Mouse (Mus musculus) heart, embryonic 14.5 days (tissue): Measurements from ENCODE around the gene Ccnb1ip1. TPM values are rescaled to one million over a fixed set of nuclear protein-coding genes. Genes with fewer than 3 reads are reported as not detected.

Source experiments
- ATAC-seq: fragments of 200-750 bp; cut with Nextera tagmentation; 2 replicates; pipeline ENCODE4 v1.8.0; 2017; ENCODE audit warnings: low read depth, moderate TSS enrichment; ENCODE audit not compliant: insufficient number of reproducible peaks, insufficient read depth, low FRiP score
- H3K27ac ChIP-seq, 2 experiments: fragments of 200-500 bp in 1 of 2; fragments of 300-500 bp in 1 of 2; sonication (generic) in 1 of 2; replicated peaks in 1 of 2; 2 replicates each; pipeline ENCODE4 v1.5.1; 2012 to 2014; ENCODE audit warnings: low read depth in 2 of 2, low read length in 2 of 2, control low read depth in 1 of 2, mild to moderate bottlenecking in 1 of 2, mixed read lengths in 1 of 2; ENCODE audit not compliant: control insufficient read depth in 1 of 2, insufficient read depth in 1 of 2
- H3K27me3 ChIP-seq: fragments of 300-500 bp; sonication (generic); 2 replicates; pipeline ENCODE4 v1.6.1; 2014; ENCODE audit warnings: mild to moderate bottlenecking, low read length, control low read depth; ENCODE audit not compliant: control insufficient read depth, insufficient read depth
- H3K36me3 ChIP-seq: fragments of 300-500 bp; sonication (generic); 2 replicates; pipeline ENCODE4 v1.6.1; 2014; ENCODE audit warnings: mild to moderate bottlenecking, control low read depth, low read length, mixed read lengths; ENCODE audit not compliant: control insufficient read depth, insufficient read depth
- H3K4me1 ChIP-seq, 2 experiments: fragments of 200-500 bp in 1 of 2; fragments of 300-500 bp in 1 of 2; sonication (generic) in 1 of 2; 2 replicates each; pipeline ENCODE4 v1.6.1; 2012 to 2014; ENCODE audit warnings: low read length in 2 of 2, control low read depth in 1 of 2, mixed read lengths in 1 of 2; ENCODE audit not compliant: control insufficient read depth in 2 of 2, insufficient read depth in 2 of 2
- H3K4me2 ChIP-seq: fragments of 300-500 bp; sonication (generic); 2 replicates; pipeline ENCODE4 v1.6.1; 2014; ENCODE audit warnings: mild to moderate bottlenecking, low read length
- H3K4me3 ChIP-seq, 2 experiments: fragments of 200-500 bp in 1 of 2; fragments of 300-500 bp in 1 of 2; sonication (generic) in 1 of 2; 2 replicates each; pipeline ENCODE4 v1.5.1; 2012 to 2014; ENCODE audit warnings: low read length in 2 of 2, mild to moderate bottlenecking in 2 of 2, control low read depth in 1 of 2, low read depth in 1 of 2, moderate library complexity in 1 of 2; ENCODE audit not compliant: control insufficient read depth in 1 of 2, insufficient read depth in 1 of 2
- H3K9ac ChIP-seq: fragments of 300-500 bp; sonication (generic); 2 replicates; pipeline ENCODE4 v1.6.1; 2014; ENCODE audit warnings: mild to moderate bottlenecking, low read length
- H3K9me3 ChIP-seq: fragments of 300-500 bp; sonication (generic); 2 replicates; pipeline ENCODE4 v1.6.1; 2016; ENCODE audit warnings: low read length, control low read depth; ENCODE audit not compliant: control insufficient read depth
- WGBS: fragments of 180-500 bp; shearing (Covaris S2); extraction: QIAGEN DNeasy Blood & Tissue Kit; methylation state at CpG from one replicate; pipeline ENCODE4 v1.1.7; 2014; 5-methylcytosine and 5-hydroxymethylcytosine counted together
- polyA plus RNA-seq: library from polyadenylated mRNA; unstranded; fragments of >200 nt; fragmentation: Nextera tagmentation; extraction: Ambion mirVana; gene quantifications from 2 replicates; pipeline ENCODE4 v1.2.1, GENCODE M21; 2014

The Ccnb1ip1 gene
- polyA plus RNA-seq: not detected in 2 replicates

DNA sequence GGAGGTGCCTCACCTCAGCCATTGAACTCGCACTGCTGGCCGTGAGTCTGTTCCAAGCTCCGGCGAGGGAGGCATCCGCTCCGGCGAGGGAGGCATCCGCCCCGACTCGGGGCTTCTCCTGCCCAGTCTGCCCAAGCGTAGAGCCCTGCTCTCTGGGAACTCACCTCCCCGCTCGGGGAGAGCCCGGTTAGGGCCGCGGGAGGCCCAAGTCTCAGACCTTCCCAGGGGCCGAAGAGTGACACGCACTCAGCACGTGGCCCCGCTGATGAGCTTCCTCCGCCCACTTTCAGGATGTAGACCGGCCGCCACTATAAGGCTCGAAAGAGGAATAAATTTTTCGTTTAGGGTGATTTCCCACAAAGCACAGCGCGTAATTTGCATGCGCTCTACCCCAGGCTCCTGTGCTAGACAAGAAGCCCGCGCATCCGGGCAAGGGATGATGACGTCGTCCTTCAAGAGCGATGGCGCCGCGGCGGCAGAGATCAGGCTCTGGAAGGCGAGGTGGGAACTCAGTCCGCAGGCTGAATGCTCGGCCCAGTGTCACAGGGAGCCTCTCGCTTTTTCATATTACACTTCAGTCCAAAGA is at the start of gene Ccnb1ip1, which contains the start of gene Parp2:
Gene Ccnb1ip1, minus strand, starts transcription at position 246 of the 586 bp plus-strand sequence.
Gene Parp2, plus strand, starts transcription at position 355 of the 586 bp plus-strand sequence.
- H3K4me1 ChIP-seq: peaks cover 0 to 4% of the 10 kb centered on the region in 2 experiments; a peak in 2 of 4 replicates
- peak within 1 kb of the TSS; percentile 86 for H3K9ac ChIP-seq
- H3K4me3 ChIP-seq: peak within 1 kb of the TSS; percentile 62 to 65
- H3K27ac ChIP-seq: peak within 1 kb of the TSS; percentile 85 to 88
- peaks cover 28% of the 10 kb centered on the region for H3K36me3 ChIP-seq
- peak; percentile 99 for ATAC-seq
- no peaks in the 10 kb centered on the region for H3K27me3 ChIP-seq
- no peaks in the 10 kb centered on the region for H3K9me3 ChIP-seq
- 0% methylated on average over 42 of the region's 42 CpGs for WGBS
- peak within 1 kb of the TSS; percentile 78 for H3K4me2 ChIP-seq

DNA sequence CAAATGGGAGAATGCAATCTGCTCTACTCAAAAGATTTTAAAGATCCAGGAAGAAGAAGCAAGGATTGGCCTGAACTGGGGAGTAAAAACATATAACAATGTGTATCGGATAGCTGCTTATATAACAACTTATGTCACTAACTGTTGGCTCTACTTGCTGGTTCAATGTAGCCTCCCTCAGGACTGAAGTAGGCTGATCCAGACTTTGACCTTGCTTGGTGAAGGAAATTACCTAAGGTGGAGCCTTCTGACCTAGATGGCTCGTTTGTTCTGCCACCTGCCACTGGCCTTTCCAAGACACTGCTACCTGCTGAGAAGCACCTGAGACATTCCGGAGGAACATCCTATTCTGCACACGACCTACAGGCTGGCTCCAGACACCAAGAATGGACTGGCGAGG is 48.3 kb upstream of the Ccnb1ip1 start:
- Histone ChIP-seq H3K4me1 (no peaks in the 10 kb centered on the region), H3K4me3 (no peak overlapping the region), H3K27me3 (no peaks in the 10 kb centered on the region), H3K9ac (no peak overlapping the region), H3K27ac (no peak overlapping the region), H3K36me3 (peaks cover 53% of the 10 kb centered on the region), H3K4me2 (no peak overlapping the region), H3K9me3 (no peaks in the 10 kb centered on the region; the same call in 1 of the 2 replicates)
- no peak for ATAC-seq
- 86% methylated on average over 5 of the region's 5 CpGs for WGBS

DNA sequence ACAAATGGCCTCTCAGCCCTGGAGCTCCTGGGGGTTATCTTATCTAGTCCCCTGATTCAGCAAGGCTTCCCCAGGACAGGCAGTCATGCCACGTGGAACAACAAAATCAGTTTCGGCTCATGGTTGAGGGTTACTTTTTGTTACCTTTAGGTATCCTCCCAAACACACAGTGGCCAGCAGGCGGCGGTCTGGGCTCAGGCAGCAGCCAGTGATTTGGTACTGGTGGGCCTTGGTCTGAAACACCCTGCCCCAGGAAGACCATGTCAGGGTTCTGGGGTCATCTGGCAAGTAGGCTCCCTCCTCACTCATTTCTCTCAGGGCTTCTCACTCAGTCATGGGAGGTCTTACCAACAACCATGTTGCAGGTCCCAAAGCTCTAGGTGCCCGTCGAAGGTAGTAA is 29.7 kb upstream of the Ccnb1ip1 start:
- Histone ChIP-seq H3K27ac (no peak overlapping the region), H3K9me3 (no peaks in the 10 kb centered on the region), H3K4me2 (no peak overlapping the region), H3K4me3 (no peak overlapping the region), H3K27me3 (no peaks in the 10 kb centered on the region), H3K4me1 (no peaks in the 10 kb centered on the region), H3K36me3 (peaks cover 39% of the 10 kb centered on the region), H3K9ac (no peak overlapping the region)
- ATAC-seq: no peak
- WGBS: 55% methylated on average over 6 of the region's 6 CpGs

DNA sequence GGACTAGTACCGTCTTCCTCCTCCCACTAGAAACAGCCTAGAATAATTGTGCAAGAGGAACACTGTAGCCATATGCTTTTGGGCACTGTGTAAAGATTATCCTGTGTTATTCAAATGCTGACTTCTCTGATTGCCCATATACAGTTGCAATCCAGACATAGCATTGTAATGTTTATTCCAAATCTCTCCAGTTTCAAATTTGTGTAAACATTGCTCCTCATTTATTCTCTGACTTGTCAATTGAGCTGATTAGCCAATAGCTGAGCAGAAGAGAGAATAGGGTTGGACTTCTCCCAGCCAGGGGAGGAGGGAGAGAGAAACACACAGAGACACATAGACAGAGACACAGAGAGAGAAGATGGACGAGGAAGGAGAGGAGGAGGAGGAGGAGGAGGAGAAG is 26.9 kb upstream of the Ccnb1ip1 start:
- peaks cover 34% of the 10 kb centered on the region for H3K36me3 ChIP-seq

DNA sequence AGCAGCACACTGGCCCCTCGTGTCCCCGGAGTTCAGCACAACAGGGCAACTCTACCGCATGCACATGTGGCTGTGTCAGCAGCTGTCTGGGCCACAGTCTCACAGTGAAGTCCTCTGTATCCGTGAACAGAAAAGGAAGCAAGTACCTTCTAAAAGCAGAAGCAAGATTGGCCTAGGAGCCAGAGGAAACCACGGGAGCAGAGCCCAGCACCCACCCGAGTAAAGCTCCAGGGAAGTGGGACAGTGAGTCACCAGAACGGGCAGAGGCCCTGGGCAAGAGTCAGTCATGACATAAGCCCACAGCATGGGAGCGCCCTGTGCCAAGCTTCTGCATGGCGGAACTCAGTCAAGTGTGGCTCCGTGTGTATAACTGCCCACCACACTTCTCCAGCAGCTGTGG is 26.4 kb upstream of the Ccnb1ip1 start:
- 87% methylated on average over 10 of the region's 10 CpGs for WGBS
- ATAC-seq: no peak

More for the DNA sequence above, 26.9 kb upstream of the Ccnb1ip1 start:
- Histone ChIP-seq H3K9ac (no peak overlapping the region), H3K27me3 (no peaks in the 10 kb centered on the region), H3K9me3 (no peaks in the 10 kb centered on the region), H3K4me1 (no peaks in the 10 kb centered on the region), H3K4me3 (no peak overlapping the region), H3K27ac (no peak overlapping the region), H3K4me2 (no peak overlapping the region)
- ATAC-seq: no peak
- WGBS: 59% methylated on average over 2 of the region's 2 CpGs

DNA sequence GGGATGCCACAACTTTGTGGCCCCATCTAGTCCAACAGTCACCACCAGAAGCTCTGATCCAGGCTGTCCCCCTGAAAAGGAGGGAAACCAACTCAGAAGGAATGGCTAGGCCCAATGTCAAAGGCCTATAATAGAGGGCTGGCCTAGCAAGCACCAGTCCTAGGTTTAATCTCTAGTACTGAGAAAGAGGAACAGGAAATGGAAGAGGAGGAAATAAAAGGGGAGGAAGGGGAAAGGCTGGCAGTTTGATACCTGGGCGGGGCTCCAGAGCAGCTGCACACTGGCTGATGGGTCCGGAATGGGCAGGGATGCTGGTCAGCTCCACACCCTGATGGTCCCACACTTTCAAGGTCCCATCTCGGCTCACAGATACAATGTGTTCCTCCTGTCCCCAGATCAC is 22.3 kb upstream of the Ccnb1ip1 start:
- Histone ChIP-seq H3K9ac (no peak overlapping the region), H3K4me1 (no peaks in the 10 kb centered on the region), H3K36me3 (peaks cover 34% of the 10 kb centered on the region), H3K9me3 (no peaks in the 10 kb centered on the region), H3K27ac (no peak overlapping the region), H3K4me3 (no peak overlapping the region), H3K27me3 (no peaks in the 10 kb centered on the region), H3K4me2 (no peak overlapping the region)
- no peak for ATAC-seq
- WGBS: 79% methylated on average over 3 of the region's 3 CpGs

More for the DNA sequence above, 26.4 kb upstream of the Ccnb1ip1 start:
- Histone ChIP-seq H3K4me2 (no peak overlapping the region), H3K36me3 (peaks cover 36% of the 10 kb centered on the region), H3K4me1 (no peaks in the 10 kb centered on the region), H3K4me3 (no peak overlapping the region), H3K9ac (no peak overlapping the region), H3K27me3 (no peaks in the 10 kb centered on the region), H3K9me3 (no peaks in the 10 kb centered on the region), H3K27ac (no peak overlapping the region)

DNA sequence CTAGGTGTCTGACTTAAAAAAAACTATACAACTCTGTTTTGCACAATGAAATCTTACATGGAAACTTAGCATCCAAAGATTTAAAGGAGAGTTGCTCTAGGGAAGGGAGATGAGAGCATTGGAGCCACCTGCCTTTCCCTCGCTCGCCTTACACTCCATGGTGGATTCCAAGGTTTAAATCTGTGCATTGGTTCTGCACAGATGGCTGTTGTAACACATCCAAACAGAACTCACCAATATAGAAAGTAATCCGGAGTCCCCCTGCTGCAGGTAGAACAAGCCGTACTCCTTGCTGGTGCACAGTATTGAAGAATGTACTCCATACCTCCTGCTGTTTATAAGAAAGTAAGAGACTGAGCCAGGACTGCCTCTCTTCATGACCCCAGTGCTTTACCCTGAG is 19.0 kb upstream of the Ccnb1ip1 start:
- H3K9me3 ChIP-seq: no peaks in the 10 kb centered on the region
- no peak overlapping the region for H3K4me3 ChIP-seq
- no peaks in the 10 kb centered on the region for H3K4me1 ChIP-seq
- ATAC-seq: no peak
- no peaks in the 10 kb centered on the region for H3K27me3 ChIP-seq
- 84% methylated on average over 4 of the region's 4 CpGs for WGBS
- H3K4me2 ChIP-seq: no peak overlapping the region
- H3K36me3 ChIP-seq: peaks cover 58% of the 10 kb centered on the region
- no peak overlapping the region for H3K9ac ChIP-seq
- no peak overlapping the region for H3K27ac ChIP-seq

DNA sequence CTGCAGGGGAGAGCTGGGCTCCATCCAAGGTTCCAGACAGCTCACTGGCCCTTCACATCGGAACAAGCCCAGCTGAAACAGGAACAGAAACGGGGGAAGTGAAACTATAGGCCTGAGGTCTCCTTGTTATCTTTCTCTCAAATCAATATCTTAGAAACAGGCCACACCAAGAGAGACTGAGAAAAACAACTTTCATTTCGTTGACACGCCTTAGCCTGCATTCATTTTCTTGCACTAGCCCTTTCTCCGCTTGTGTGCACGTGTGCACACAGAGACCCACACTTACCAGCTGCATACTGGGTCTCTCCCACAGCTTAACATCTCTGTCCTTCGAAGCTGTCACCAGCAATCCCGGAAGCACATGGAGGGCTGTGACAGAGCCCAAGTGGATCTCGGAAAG is 16.7 kb upstream of the Ccnb1ip1 start:
- no peak for ATAC-seq
- WGBS: 81% methylated on average over 9 of the region's 9 CpGs
- Histone ChIP-seq H3K27ac (no peak overlapping the region), H3K4me2 (no peak overlapping the region), H3K4me3 (no peak overlapping the region), H3K27me3 (no peaks in the 10 kb centered on the region), H3K36me3 (peaks cover 71% of the 10 kb centered on the region), H3K9ac (no peak overlapping the region), H3K4me1 (no peaks in the 10 kb centered on the region), H3K9me3 (no peaks in the 10 kb centered on the region)
